Comparison of ENCODE assay signal across 21 mouse cellular contexts in genomic region chr7:129301622-129302021, GRCm38 (mm10). TPM values are rescaled to one million over a fixed set of nuclear protein-coding genes. Genes with fewer than 3 reads are reported as not detected.
"Had no signal": no experiment of that assay in that cellular context is flagged by ENCODE, and none has a peak within 500 bp of the region (broad histone marks: within the 10 kb centered on the region; RNA-seq: fewer than 3 reads in every experiment).

No protein-coding gene starts in this region.

- H3K4me3 ChIP-seq: kidney, embryonic 15.5 days; limb, embryonic 10.5 days; limb, embryonic 13.5 days; midbrain, embryonic 12.5 days; midbrain, embryonic 15.5 days; neural tube, embryonic 13.5 days had no signal

- DNase-seq: kidney, adult 11 months; kidney, adult 8-10 months; kidney, postnatal 10 days; kidney, postnatal 36 days; liver; liver, postnatal 0 days; lung, embryonic 14.5 days; retina, postnatal 1 day; right cerebral cortex, postnatal 4 days; thymus, postnatal 25 days had no signal

- H3K4me1 ChIP-seq: limb, embryonic 10.5 days; limb, embryonic 13.5 days; midbrain, embryonic 12.5 days; midbrain, embryonic 15.5 days; neural tube, embryonic 13.5 days had no signal

- ATAC-seq: liver, postnatal 0 days; lung, postnatal 0 days; midbrain, embryonic 15.5 days had no signal

- H3K27ac ChIP-seq: kidney, embryonic 15.5 days; limb, embryonic 10.5 days; limb, embryonic 13.5 days; liver, embryonic 14.5 days; macrophage; midbrain, embryonic 12.5 days; midbrain, embryonic 15.5 days; neural tube, embryonic 13.5 days; stomach, postnatal 0 days had no signal

RNA-seq across cellular contexts. Expression of gene Plpp4, which starts 44.8 kb away (rescaled TPM):
- polyA plus RNA-seq: limb, embryonic 10.5 days; liver, postnatal 0 days; macrophage; thymus, postnatal 0 days had no signal
